Mouse (Mus musculus): ENCODE measurements at regions not wholly inside any gene's neighbourhood (a gene's known extent, or its start where the extent isn't known, plus 50 kb on each side); places are given as distances from the start of the nearest gene placed in this dataset.

- TF ChIP-seq CTCF (IDR thresholded peaks at IDR 0.05; ENCODE audit: low read depth) = no peak
- TF ChIP-seq EP300 (IDR thresholded peaks at IDR 0.05; ENCODE audit: low read depth) = no peak
These were observed 155.4 kb downstream of the Kif26a start for GRCm38 (mm10) chr12:112301411-112301891.

All from heart, postnatal 0 days (tissue).